Mouse (Mus musculus): ENCODE measurements around the gene Igfbp3. TPM values are rescaled to one million over a fixed set of nuclear protein-coding genes. Genes with fewer than 3 reads are reported as not detected.

Gene Igfbp3
- polyA plus RNA-seq, 1 experiment = 22.6 TPM

DNA sequence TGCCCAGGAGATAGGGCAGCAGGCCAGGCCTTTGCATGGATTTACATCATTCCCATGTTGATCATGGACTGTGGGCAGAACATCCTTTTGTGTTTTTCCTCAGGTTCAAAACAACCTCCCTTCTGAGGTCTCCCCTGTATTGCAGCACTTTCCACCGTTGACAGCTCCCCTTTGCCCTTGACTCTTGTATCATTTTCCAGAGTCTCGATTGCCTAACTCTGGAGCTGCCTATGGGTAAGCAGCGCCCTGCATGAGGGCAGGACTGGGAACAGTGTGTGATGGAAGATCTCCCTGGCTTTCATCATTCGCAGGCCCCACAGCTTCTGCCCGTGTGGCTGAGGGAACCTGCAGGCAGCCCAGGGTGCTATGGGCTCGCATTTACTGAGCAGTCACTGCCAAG, 21.0 kb downstream of the Igfbp3 start:
- no peak for DNase-seq (ENCODE audit: low read depth)
- TF ChIP-seq POLR2A (IDR thresholded peaks at IDR 0.05; ENCODE audit: borderline replicate concordance, extremely low read depth, insufficient read depth, insufficient read length, poor library complexity, severe bottlenecking) (no peak), CTCF (IDR thresholded peaks at IDR 0.05; ENCODE audit: borderline replicate concordance, extremely low read depth, insufficient read depth, insufficient read length) (no peak)

DNA sequence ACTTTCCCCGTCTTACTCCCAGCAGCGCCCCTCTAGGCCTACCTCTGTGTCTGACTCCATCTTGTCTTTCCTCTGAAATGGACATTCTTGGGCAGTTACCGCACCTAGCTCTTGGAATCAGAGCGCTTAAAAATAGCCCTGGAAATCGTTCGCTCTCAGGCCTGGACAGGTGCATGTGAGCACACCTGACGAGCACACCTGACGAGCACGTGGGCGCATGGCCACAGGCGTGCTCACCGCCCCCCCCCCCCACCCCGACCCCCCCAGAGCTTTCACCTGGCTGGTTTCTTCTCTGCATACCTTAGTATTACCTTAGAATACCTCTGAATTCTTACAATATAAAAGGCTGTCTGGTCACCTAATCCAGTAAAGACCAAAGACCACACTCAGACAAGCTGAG, 25.3 kb downstream of the Igfbp3 start, which contains the start of gene Gm11985:
Gene Gm11985 (minus strand): TSS at position 101 of the 400 bp plus-strand sequence.
- DNase-seq (ENCODE audit: low read depth) = no peak
- TF ChIP-seq CTCF (IDR thresholded peaks at IDR 0.05; ENCODE audit: borderline replicate concordance, extremely low read depth, insufficient read depth, insufficient read length) = no peak
- no peak for TF ChIP-seq POLR2A (IDR thresholded peaks at IDR 0.05; ENCODE audit: borderline replicate concordance, extremely low read depth, insufficient read depth, insufficient read length, poor library complexity, severe bottlenecking)

DNA sequence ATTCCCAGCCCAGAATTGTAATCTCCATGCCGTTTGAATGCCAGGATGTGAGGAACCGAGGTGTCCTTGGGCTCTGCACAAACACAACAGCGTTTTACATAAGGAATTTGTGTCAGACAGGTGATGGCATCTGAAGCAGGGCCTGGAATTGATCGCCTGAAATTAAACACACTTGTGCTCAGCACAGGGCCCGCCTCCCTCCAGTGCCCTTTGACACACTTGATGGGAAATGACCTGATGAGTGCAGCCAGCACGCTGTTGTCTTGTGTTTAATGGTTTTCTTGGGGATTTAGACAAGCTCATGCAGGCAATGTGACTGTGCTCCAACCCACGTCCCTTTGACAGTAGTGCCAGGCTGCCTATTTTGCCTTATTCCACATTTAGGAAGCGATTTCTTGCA, 26.3 kb downstream of the Igfbp3 start:
- DNase-seq (ENCODE audit: low read depth) = no peak
- TF ChIP-seq CTCF (IDR thresholded peaks at IDR 0.05; ENCODE audit: borderline replicate concordance, extremely low read depth, insufficient read depth, insufficient read length) = no peak
- no peak for TF ChIP-seq POLR2A (IDR thresholded peaks at IDR 0.05; ENCODE audit: borderline replicate concordance, extremely low read depth, insufficient read depth, insufficient read length, poor library complexity, severe bottlenecking)

DNA sequence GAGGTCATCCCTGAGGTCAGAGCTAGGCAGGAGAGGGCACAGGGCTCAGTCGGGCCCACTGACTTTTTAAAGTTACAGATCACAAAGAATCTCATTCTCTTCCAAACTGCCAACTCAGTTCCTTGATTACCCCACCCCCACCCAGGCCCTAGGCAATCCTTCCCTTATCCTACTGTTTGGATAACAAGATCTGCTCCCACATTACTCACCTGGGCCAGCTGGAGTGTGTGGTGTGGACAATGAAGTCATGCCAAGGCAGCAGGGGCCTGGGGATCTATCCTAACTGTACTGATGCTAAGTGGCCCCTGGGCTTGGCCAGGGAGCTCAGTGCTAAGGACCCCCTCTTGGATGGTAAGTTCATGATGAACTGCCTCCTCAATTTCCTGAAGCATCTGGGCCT, 29.3 kb downstream of the Igfbp3 start:
- no peak for DNase-seq (ENCODE audit: low read depth)
- TF ChIP-seq POLR2A (IDR thresholded peaks at IDR 0.05; ENCODE audit: borderline replicate concordance, extremely low read depth, insufficient read depth, insufficient read length, poor library complexity, severe bottlenecking) (no peak), CTCF (IDR thresholded peaks at IDR 0.05; ENCODE audit: borderline replicate concordance, extremely low read depth, insufficient read depth, insufficient read length) (no peak)

DNA sequence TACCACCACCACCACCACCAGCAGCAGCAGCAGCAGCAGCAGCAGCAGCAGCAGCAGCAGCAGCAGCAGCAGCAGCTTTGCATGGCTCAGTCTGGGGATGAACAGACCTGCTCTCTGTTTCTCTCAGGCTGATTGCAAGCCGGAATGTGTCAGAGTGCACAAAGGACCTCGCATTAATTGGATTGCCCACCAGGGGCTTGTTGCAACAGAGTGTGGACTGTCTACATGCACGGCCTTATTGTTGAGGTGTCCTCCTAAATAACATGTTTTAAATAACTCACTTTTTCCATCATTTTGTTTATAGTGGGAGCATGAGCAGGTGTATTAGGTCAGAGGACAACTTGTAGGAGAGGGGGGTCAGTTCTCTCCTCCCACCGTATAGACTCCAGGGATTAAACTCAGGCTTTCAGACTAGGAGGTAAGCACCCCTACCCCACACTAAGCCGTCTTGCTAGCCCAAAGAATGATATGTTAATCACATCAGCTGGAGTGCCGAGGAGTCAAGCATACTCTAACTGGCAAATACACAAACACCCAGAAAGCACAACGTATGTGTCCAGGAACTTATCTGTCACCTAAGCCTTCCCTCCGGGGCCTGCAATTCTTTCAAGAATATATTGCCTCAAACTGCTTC, 31.2 kb downstream of the Igfbp3 start:
- TF ChIP-seq POLR2A (IDR thresholded peaks at IDR 0.05; ENCODE audit: borderline replicate concordance, extremely low read depth, insufficient read depth, insufficient read length, poor library complexity, severe bottlenecking) (no peak), CTCF (IDR thresholded peaks at IDR 0.05; ENCODE audit: borderline replicate concordance, extremely low read depth, insufficient read depth, insufficient read length) (peak; percentile 43; the same call in 1 of the 2 replicates)
- peak; percentile 78 for DNase-seq (ENCODE audit: low read depth)

GRCm38 (mm10) chr11:7179276-7179675, 34.4 kb downstream of the Igfbp3 start:
- no peak for TF ChIP-seq POLR2A (IDR thresholded peaks at IDR 0.05; ENCODE audit: borderline replicate concordance, extremely low read depth, insufficient read depth, insufficient read length, poor library complexity, severe bottlenecking)
- TF ChIP-seq CTCF (IDR thresholded peaks at IDR 0.05; ENCODE audit: borderline replicate concordance, extremely low read depth, insufficient read depth, insufficient read length) = no peak

GRCm38 (mm10) chr11:7178724-7179123, 35.0 kb downstream of the Igfbp3 start:
- TF ChIP-seq CTCF (IDR thresholded peaks at IDR 0.05; ENCODE audit: borderline replicate concordance, extremely low read depth, insufficient read depth, insufficient read length) = no peak
- no peak for TF ChIP-seq POLR2A (IDR thresholded peaks at IDR 0.05; ENCODE audit: borderline replicate concordance, extremely low read depth, insufficient read depth, insufficient read length, poor library complexity, severe bottlenecking)
- DNase-seq (ENCODE audit: low read depth) = no peak

More at GRCm38 (mm10) chr11:7179276-7179675, 34.4 kb downstream of the Igfbp3 start:
- no peak for DNase-seq (ENCODE audit: low read depth)

- TF ChIP-seq POLR2A (IDR thresholded peaks at IDR 0.05; ENCODE audit: borderline replicate concordance, extremely low read depth, insufficient read depth, insufficient read length, poor library complexity, severe bottlenecking) (no peak), CTCF (IDR thresholded peaks at IDR 0.05; ENCODE audit: borderline replicate concordance, extremely low read depth, insufficient read depth, insufficient read length) (no peak)
- no peak for DNase-seq (ENCODE audit: low read depth)
These were observed 40.1 kb downstream of the Igfbp3 start for GRCm38 (mm10) chr11:7173664-7174063.

- DNase-seq (ENCODE audit: low read depth) = no peak
- TF ChIP-seq POLR2A (IDR thresholded peaks at IDR 0.05; ENCODE audit: borderline replicate concordance, extremely low read depth, insufficient read depth, insufficient read length, poor library complexity, severe bottlenecking) = no peak
- TF ChIP-seq CTCF (IDR thresholded peaks at IDR 0.05; ENCODE audit: borderline replicate concordance, extremely low read depth, insufficient read depth, insufficient read length) = no peak
These were observed 44.1 kb downstream of the Igfbp3 start for GRCm38 (mm10) chr11:7169645-7170044.

GRCm38 (mm10) chr11:7164416-7164815, 49.3 kb downstream of the Igfbp3 start:
- no peak for TF ChIP-seq CTCF (IDR thresholded peaks at IDR 0.05; ENCODE audit: borderline replicate concordance, extremely low read depth, insufficient read depth, insufficient read length)
- no peak for TF ChIP-seq POLR2A (IDR thresholded peaks at IDR 0.05; ENCODE audit: borderline replicate concordance, extremely low read depth, insufficient read depth, insufficient read length, poor library complexity, severe bottlenecking)
- DNase-seq (ENCODE audit: low read depth) = peak; percentile 30

DNA sequence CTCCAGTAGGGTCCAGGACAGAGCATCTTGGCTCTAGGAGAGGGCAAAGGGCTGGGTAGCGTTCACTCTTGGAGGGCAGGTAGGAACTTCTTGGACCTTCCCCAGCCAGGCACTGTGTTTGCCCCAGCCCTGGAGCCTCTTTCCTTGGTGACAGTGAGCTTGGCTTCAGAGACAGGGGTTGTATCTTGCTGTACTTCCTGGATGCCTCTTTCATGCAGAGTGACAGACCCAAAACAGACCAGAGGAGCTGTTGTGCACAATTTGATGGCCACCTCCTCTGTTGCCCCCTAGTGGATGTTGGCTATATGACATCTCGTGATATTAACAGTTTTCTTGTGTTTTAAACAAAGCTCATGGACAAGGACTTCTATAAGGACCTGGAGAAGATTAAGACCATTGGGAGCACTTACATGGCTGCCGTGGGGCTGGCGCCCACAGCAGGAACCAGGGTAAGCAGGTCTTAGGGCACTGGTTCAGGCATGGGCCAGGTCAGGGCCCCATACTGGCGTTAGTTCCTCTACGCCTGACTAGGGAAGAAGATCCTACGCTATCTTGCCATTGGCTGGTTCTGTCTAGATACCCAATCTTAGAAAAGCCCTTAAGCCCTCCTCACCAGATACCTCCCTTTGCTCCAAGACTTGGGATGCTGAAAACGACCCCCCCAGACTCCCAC, 52.1 kb downstream of the Igfbp3 start:
- TF ChIP-seq CTCF (IDR thresholded peaks at IDR 0.05; ENCODE audit: borderline replicate concordance, extremely low read depth, insufficient read depth, insufficient read length) = peak; percentile 70; the same call in 1 of the 2 replicates
- TF ChIP-seq POLR2A (IDR thresholded peaks at IDR 0.05; ENCODE audit: borderline replicate concordance, extremely low read depth, insufficient read depth, insufficient read length, poor library complexity, severe bottlenecking) = no peak

More for the DNA sequence above, 52.1 kb downstream of the Igfbp3 start:
- peak; percentile 70 for DNase-seq (ENCODE audit: low read depth)

All from brain, embryonic 14.5 days (tissue).